Mouse (Mus musculus) T-helper 17 cell (primary cell): ENCODE results near the gene Pik3ca.
"Not testable (repeated sequence)": the region's sequence is repeated elsewhere in the genome, so short reads cannot be mapped to it uniquely, and the experiment has no call there.

Experiments used
- in situ Hi-C, 2 experiments: fragments of 300-600 bp; cut with MboI, MseI; formaldehyde crosslinking; loops; 1 replicate in 1 of 2; 2 replicates in 1 of 2; pipeline ENCODE4 v1.15.1; 2025; ENCODE audit warnings: high pct_unique_total_duplicates in 2 of 2

Gene Pik3ca

DNA sequence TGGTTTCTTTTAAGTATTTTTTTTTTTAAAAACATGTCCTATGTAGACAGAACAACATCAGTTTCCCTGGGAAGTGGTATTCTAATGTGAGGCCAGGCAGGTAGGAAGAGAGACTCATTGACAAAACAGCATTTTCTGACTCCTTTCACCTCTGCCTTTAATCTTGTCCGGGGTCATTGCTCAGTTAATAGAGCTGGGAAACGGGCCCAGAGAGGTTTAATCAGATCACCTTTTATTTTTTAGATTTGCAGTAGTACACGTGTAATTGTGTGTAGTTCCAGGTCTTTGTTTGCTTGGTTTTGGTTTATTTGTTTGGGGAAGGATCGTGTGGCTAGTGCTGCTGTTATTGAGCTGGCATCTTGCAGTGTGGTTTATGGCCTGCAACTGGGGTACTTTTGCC lies 1.9 kb downstream of the Pik3ca start:
- in situ Hi-C loops = no loop called here

DNA sequence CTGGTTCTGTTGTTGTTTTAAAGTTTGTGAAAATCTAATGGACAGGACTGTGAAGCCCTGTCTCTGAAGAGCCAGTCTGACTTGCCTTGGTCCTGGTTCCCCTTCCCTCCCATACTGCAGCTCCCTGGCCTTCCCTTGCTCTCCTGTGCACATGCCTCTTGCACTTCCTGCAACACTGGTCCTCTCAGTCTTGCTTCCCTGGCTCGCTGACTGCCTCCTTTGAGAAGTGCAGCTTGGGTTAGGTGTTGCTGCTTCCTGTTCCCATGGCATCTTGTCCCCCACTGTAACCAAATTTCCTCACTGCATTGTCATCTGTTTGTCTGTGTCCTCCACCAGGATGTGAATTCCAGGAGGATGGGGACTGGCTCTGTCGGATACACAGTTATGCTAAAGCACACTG lies 2.5 kb downstream of the Pik3ca start:
- in situ Hi-C loops = loop anchor here in 1 of 2 experiments (10.0 kb wide), 1 partner anchor 1295 kb away; no protein-coding TSS in a partner anchor

DNA sequence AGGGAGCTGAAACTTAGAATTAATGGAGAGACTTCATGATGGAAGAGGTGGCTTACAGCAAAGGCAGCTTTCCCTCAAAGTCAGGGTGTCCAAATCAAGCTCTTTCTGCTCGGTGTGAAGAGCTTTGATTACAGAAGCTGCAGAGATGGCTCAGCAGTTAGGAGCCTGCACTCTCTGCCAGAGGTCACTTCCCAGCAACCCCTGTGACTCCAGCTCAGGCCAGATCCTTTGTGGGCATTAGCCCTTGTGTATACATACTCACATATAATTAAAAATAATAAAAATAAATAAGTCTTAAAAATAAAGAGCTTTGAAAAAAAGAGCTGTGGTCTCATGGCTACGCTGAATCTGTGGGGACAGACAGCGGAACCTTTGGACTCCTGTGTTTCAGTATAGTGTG lies 4.1 kb downstream of the Pik3ca start:
- in situ Hi-C loops = loop anchor here in 1 of 2 experiments (10.0 kb wide), 1 partner anchor 1297 kb away; no protein-coding TSS in a partner anchor

DNA sequence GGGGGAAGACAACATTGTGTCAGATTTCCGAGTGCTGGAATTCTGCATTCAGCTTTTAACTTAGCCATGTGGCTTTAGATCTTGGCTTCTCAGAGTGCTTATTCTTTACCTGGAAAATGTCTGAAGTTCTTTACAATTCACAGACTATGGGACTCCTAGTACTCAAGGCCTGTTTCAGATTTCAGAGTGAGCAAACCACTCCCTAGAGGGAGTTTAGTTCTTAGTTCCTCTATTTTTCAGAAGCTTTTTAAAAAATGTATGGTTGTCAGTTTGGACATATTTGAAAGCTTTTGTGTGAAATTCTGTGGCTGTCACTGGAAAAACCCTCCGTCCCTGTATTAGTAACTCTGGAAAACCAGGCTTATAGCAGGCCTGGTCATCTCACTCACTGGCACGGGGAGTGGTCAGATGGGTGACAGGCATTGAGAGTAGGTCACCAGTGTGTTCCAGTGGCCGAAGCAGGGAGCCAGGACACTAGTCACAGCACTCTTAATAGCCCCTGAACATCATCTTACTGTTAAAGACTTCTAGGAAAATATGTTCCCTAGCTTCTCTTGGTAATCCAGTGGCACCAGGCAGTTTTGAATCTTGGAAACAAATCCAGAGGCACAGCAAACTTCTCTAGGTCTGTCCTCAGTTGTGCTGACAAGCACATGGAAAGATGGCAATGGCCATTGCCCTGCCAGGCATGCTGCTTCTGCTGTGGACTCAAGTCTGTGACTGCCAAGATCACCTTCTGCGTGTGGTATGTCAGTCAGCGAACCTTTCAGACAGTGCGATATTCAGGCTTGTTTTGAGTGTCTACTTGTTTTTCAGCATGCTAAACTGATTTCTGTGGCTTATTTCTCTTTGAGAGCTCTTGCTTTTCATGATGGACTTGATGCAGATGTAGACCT lies 5.8 kb downstream of the Pik3ca start:
- in situ Hi-C loops = loop anchor here in 1 of 2 experiments (10.0 kb wide), 1 partner anchor 1298 kb away; no protein-coding TSS in a partner anchor

DNA sequence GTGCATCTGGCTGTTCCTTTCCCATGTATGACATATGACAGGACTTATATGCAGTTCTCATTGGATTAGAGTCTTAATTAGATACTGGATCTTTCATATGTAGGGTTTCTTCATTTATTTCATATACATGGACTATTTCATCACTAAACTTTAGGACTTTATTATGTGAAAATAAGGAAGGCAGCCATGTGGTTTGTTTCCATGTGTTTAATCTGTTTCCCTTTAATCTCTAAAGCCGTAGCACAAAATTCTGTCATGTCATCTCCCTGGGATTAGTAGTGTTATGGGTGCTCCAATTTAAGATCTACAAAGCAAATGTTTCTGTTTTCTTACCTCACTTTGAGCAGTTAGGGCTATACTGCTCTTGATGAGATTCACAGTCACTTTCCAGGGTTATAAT lies 8.2 kb downstream of the Pik3ca start:
- in situ Hi-C loops = loop anchor here in 1 of 2 experiments (10.0 kb wide), 1 partner anchor 1301 kb away; no protein-coding TSS in a partner anchor

DNA sequence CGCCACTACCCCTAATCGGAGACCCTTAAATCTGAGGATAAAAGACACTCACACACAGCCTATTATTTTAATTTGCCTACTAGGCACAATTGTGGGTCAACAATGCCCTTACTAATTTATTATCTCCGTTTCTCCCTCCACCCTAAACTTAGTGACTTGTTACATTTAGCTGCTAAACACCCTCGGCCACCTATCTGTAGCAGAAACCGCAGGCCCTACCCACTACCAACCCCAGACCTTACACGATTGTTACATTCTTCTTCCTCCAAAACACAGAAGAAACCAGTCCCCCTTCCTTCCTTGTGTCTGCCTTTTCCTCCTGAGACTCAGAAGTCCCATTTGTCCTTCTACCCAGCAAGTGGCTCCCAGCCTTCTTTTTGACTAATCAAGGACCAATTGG lies 9.3 kb downstream of the Pik3ca start:
- in situ Hi-C loops = loop anchor here in 1 of 2 experiments (10.0 kb wide), 1 partner anchor 1302 kb away; no protein-coding TSS in a partner anchor

DNA sequence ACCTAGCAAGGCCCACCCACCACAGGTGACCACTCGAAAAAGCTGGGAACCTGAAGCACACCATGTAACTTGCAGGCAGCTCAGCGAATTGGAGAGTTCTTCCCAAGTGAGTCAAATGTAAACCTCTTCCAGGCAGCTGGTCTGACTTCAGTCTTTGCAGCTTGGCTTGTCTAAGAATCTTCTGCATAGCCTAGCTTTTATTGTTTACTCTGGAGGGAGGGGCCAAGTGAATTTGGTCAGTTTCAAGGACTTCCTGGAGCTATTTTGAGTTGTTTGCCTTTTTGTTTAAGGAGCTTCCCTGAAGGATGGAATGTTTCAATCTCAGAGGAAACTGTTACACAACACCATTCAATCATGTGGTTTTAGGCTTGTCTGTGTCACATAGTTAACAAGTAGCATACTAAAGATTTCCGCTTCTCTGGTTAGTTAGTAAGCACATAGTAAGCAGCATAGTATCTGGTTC lies 11.4 kb downstream of the Pik3ca start:
- in situ Hi-C loops = loop anchor here in 1 of 2 experiments (10.0 kb wide), 1 partner anchor 1304 kb away; no protein-coding TSS in a partner anchor

DNA sequence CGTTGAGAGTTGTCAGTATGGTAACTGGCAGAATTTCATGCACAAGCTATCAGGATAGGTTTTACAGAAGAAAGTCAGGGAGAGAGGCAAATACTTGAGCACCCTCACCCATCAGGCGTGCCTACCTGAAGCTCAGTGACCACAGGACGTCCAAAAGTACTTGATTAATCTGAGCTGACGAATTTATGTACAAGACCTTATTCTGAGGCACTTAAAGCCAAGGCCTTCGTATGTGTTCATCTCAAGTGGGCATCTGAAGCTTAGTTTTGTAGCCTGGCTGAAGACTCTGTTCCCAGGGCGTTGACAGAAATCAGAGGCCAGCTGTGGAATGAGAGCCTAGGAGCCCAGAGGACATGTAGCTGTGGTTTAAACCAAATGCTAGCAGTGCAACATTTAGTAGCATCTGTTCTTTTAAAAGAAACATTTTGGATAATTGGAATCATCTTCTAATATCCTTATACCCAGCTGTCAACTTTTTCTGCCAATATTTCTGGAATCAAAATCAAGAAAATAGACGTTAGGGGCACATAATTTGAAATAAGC lies 15.1 kb downstream of the Pik3ca start:
- in situ Hi-C loops = no loop called here

DNA sequence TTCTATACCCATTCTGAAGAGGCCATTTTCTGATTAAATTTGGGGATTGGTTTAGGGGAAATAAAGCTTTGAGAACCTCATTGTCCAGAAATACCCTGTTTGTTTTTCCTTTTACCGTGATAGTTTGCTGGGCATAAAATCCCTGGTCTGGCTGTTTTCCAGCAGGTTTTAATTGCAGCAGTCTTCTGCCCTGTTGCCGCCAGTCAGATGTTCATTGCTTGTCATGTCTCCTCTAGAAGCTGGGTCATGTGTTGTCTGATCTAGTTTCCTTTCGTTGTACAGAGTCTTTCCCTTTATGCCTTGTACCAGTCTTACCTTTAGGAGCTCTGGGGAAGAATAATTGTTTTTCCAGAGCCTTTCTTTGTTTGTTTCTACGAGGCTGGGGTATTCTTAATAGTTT lies 16.9 kb downstream of the Pik3ca start:
- in situ Hi-C loops = no loop called here

DNA sequence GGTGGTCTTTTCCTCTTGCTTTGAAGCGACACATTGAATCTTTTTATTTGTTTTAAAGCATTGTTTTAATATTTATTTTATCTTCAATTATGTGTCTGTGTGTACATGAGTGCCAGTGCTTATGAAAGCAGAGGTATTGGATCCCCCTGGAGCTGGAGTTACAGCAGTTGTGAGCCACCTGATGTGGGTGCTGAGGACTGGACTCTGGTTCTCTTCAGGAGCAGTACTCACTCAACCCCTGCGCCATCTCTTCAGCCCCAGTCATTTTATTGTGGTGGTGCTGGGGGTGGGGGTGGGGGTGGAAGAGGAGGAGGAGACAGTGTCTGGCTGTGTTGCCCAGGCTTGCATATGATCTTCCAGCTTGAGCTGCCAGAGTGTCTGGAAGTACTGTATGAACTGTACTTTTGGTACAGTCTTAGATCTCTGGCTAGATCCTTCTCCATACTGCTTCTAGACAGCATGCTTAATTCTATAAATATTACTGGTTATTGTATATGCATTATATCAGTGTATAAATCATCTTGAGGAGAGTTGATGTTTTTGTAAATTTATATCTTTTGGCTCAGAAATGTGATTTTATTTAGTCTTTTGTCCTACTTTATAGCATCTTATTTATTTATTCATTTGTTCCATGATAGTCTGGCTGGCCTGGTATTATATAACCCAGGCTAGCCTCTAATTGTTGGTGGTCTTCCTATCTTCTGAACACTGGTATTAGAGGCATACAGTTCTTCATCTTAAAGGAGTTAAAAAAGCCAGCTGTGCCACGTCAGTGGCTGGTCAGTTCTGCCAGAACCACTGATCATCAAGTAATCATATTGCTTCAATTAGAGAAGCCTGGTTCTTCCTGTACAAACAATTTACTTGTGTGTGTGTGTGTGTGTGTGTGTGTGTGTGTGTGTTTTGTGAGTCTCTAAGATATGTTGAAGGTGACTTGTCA lies 18.2 kb downstream of the Pik3ca start:
- in situ Hi-C loops = no loop called here

DNA sequence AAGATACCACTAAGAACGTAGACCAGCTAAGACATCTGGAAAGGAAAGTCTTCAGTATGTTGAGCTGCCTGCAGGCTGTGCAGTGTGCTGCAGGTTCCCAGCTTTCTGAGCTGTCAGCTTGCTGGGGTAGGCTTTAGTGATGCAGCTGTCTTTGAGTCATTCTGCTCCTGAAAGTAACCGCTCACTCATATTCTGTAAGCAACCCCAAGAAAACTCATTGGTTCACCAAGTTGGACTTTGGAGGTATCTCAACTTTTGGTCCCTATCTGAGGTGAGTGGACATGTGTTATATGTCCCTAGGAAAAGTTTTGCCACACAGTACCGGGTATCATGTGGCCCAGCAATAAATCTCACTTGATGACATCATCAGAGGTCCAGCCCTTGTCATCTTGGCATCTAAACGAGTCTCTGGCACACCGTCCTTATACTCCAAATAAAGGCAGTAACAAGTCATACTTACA lies 20.3 kb downstream of the Pik3ca start:
- in situ Hi-C loops = no loop called here

DNA sequence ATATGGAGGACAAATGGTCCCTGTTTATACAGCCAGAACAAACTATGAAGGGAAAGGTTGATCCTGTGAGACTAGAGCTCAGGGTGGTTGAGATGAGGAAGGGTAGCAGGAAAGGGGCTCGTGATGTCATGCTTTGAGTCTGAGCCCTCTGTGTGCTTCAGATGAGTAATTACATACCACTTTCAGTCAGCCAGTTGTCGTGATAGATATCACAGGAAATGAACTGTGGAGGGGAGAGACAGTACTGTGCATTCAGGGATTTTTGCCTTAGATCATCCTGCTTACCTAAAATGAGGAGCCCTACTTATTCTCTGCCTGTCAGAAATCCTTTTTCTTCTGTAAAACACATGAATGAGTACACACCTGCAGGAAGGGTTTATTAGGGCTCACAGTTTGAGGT lies 22.4 kb downstream of the Pik3ca start:
- in situ Hi-C loops = no loop called here

DNA sequence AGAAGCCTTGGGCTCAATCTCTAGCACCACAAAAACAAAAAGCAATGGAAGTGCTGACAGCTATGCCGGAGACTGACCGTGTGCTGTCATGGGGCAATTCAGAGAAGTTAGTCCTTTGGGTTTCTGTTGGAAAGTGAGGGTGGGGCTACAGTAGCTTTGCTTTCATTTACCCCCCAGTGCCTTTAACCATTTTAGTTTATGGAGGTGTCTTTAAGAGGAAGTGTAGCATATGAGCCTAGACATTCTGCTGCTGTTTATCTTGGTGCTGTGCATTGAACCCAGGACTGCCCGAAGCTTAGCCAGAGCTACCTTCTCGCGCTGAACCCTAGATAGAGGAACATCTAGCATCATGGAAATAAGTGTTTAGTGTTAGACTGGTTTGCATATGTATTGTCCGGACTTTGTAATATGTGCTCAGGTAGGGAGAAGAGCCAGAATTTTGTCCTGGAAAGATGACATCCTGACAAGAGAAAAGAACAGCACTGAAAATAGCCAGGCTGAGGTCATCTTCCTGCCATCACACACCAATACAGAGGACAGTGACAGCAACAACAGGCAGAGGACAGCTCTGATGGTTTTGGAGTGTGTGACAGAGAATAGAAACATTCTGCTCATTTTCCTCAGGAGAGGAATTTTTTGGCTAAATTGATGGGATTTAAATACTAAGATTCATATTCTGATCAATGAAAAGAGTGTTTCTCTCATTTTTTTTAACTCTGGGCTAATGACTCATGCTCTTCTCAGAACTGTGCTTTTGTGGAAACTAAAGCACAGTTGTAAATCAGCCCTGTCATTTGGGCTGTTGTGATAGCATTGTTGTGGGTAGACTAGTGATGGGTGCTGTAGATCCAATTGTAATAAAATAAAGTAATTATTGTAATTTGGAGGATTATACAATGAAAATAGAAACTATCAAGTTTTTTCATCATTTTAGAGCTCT lies 23.9 kb downstream of the Pik3ca start:
- in situ Hi-C loops = no loop called here

DNA sequence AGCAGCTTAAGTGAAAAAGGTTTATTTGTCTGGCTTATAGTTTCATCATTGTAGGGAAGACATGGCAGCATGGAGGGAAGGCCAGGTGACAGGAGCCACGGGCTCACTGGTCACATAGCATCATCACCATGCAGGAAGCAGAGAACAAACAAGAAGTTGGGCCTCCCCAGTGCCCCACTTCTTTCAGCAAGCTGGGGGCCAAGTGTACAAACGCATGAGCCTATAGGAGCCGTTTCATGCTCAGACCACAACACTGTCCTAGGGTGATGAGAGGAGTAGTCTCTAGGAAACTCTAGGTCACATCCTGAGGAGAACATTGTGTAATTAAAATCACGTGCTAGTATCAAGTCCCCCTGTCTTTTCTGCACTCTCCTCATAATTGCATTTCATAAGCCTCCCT lies 30.2 kb downstream of the Pik3ca start:
- in situ Hi-C loops = no loop called here

DNA sequence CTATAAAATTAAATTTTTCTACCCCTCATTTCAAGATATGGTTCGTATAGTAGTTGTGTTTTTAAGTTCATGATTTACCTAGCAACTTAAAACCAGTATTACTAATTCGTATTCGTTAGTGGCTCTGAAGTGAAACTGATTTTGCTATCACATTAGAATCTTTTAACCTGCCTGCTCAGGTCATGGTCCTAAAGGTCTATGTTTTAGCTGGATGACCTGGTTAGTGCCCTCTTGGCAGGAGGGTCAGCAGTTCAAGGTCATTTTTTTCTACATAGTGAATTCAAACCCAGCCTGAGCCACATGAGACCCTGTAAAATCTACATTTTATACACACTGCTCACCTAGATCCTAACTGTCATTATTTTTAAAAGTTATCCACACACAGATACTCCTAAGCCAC lies 30.9 kb downstream of the Pik3ca start:
- in situ Hi-C loops = no loop called here

DNA sequence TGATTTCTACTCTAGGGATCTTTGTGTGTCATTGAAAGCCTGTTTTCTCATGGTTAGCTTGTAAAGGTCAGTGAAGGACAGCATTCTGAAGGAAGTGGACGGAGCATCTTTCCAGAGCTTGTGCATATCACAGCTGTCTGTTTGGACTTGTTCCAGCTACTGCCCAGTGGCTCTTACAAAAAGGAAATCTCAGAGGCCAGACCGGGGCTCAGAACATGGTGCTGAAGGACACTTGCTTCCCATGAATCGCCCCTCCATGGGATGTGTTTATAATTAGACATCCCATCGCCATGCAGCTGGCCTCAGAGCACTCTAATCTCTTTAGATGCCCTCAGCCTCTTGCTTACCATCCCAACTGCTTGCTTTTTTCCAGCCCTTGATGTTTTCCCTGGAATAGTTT lies 31.4 kb downstream of the Pik3ca start:
- in situ Hi-C loops = no loop called here

DNA sequence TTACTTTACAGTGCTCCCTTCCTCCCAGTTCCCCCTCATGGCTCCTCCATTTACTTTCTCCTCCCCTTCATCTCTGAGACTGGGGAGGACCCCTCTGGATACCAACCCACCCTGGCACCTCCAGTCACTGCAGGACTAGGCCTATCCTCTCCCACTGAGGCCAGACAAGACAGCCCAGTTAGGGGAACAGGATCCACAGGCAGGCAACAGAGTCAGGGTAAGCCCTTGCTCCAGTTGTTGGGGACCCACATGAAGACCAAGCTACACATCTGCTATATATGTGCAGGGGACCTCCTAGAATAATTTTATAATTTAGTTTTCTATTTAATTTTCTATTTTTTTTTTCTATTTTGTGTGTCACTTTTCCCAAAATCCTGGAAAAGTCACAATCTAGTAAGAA lies 31.9 kb downstream of the Pik3ca start:
- in situ Hi-C loops = not testable (repeated sequence)

DNA sequence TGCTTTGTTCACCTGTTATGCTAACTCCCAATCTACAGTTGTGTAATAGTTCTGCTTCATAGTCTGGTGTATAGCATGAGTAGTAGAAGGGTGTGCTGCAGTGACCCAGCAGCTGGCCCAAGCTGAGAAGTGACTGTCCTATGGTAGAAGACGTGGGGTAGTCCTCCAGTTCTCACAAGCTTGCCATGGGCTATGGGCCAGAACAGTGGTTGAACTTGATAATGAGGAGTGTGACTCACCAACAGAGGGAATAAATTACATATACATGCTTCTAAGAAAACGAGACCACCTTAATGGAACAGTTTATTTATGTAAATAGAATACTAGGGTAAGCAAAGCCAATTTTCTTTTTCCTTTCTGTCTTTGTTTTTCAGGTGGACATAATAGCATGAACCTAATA lies 32.9 kb downstream of the Pik3ca start:
- in situ Hi-C loops = no loop called here

DNA sequence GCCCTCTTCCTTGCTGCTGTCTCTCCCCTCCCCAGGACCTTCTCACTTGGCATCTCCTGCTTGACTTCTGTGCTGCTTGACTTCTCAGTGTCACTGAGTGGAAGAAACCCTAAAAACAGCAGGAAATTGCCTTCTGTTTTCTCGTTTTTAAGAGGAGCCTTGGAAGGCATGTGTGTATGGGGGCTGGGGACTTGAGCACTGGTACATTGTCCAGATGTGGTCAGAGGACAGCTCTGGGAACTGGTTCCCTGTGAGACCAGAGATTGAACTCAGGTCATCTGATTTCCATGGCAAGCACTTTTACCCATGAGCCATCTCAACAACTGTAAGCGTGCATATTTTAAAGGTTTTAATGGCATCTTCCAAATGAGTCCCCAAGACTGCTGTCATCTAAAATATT lies 36.5 kb downstream of the Pik3ca start:
- in situ Hi-C loops = no loop called here

DNA sequence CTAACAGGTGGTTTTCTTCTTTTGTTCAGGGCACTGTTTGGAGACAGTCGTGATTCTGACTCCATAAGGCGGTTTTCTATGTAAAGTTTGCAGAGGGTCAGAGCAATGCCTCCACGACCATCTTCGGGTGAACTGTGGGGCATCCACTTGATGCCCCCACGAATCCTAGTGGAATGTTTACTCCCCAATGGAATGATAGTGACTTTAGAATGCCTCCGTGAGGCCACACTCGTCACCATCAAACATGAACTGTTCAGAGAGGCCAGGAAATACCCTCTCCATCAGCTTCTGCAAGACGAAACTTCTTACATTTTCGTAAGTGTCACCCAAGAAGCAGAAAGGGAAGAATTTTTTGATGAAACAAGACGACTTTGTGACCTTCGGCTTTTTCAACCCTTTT lies 38.6 kb downstream of the Pik3ca start:
- in situ Hi-C loops = loop anchor here in 1 of 2 experiments (5.0 kb wide), 1 partner anchor 54 kb away; no protein-coding TSS in a partner anchor
